Mouse (Mus musculus) lung, postnatal 0 days (tissue): ENCODE measurements around the gene Hcrt.

Source experiments
- CTCF ChIP-seq: IDR thresholded peaks from 2 replicates; pipeline ENCODE4 v1.5.1; 2016; ENCODE audit warnings: antibody characterized with exemption, mild to moderate bottlenecking
- EP300 ChIP-seq: IDR thresholded peaks from 2 replicates; pipeline ENCODE4 v1.6.1; 2016; ENCODE audit warnings: antibody characterized with exemption, mild to moderate bottlenecking, control low read depth

DNA sequence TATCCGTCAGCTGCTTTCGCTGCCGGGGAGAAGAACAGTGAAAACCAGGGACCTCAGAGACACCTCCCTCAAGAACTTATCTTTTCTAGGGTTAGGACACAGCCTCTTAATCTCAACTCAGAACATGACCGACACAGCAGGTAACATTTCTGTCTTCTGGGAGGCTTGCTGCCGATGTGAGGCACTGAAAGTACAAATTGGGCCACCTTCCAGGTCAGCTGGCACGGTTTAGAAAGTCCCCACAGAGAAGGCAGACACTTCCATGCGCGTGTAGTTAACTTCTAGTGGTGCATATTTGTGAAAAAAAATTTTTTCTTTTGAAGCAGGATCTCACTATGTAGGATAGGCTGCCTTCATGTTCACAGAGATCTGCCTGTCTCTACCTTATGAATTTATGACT lies 21.6 kb upstream of the Hcrt start:
- TF ChIP-seq CTCF (no peak), EP300 (no peak)
